Mouse (Mus musculus): ENCODE results near the gene Olfr1426.
"Not testable (repeated sequence)": the region's sequence is repeated elsewhere in the genome, so short reads cannot be mapped to it uniquely, and the experiment has no call there.

Olfr1426 gene

DNA sequence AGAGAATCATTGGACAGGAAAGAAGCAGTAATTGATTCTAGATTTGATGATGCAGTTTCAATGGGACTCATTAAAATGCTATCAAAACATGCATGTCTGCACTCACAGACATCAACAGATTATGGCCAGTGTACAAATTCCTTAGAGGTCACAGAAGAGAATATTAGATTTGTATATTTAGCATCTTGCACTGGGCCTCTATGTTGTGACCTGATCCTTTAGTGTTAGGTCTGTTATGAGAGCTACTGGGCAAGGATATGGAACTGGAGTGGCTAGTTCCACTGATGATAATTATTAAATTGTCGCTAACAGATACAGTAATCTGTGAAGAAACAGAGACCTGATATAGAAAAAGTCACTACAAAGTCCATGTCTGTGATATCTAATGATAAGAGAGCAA lies at the start of gene Olfr1426:
Gene Olfr1426, minus strand, starts transcription at position 101 of the 400 bp plus-strand sequence.
- no peak for DNase-seq (ENCODE audit: low spot score in 2 of 2)

- DNase-seq (ENCODE audit: low spot score in 2 of 2): no peak
Observed at GRCm38 (mm10) chr19:12134289-12134688, 42.5 kb upstream of the Olfr1426 start.

DNA sequence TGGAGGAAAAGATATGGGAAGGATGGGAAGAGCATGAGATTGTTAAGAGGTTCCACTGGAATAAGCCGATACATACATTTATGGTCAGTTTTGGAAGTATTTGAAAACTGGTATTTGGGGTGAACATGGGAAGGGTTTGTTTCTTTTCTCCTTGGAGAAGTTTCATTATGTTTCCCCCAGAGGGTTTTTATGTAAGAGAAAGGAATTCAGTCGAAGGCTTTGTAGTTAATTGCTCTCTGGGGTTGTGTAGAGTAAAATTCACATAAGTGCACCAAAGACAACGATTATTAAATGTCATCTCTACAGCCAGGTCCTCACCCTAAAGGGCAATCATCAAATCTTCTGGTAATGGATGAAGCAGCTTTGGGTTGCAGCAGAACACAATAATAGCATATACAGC lies 31.3 kb upstream of the Olfr1426 start, which contains the start of gene Olfr76:
Gene Olfr76, minus strand, starts transcription at position 101 of the 400 bp plus-strand sequence.
- DNase-seq (ENCODE audit: low spot score in 2 of 2): no peak

DNA sequence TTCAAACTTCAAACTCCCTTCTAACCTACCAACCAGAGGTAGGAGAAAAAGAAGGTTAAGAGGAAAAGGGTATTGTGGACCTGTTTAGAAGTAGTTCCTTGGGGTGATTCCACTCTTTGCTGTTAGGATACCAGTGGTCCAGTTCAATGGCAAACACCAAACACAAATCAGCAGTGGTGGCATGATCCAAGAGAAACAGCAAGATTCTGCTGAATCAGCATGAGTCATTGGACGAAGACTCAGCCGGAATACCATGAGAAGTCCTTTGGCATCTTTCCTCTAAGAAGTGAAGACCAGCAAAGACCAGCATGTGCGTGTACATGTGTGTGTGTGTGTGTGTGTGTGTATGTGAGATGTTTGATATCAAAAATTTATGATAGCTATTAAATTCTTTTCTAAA lies 24.7 kb upstream of the Olfr1426 start:
- no peak for DNase-seq (ENCODE audit: low spot score in 2 of 2)

- DNase-seq (ENCODE audit: low spot score in 2 of 2): no peak
Observed at GRCm38 (mm10) chr19:12115797-12116196, 24.0 kb upstream of the Olfr1426 start, which contains the start of gene Olfr1428. TSS of gene Olfr1428 (minus strand) at chr19:12115897.

DNA sequence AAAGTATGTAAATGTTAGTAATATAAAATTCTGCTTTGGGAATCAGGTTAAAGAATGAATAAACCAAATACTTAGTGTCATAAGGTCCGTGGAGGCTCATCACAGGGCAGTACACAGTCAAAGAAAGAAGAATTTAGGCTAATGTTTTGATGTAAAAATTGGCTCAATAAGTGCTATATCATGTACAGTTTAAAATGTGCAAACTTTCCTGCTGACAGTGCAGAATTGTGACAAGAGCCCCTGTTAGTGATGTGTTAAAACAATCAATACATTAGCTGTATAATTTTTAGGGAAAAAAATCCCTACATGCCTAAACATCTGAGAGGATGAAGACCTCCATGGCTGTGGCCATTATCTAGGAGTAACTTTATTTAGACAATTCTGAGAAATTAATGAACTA lies 22.0 kb upstream of the Olfr1426 start:
- no peak for DNase-seq (ENCODE audit: low spot score in 2 of 2)

- DNase-seq (ENCODE audit: low spot score in 2 of 2): no peak
Observed at GRCm38 (mm10) chr19:12104541-12104940, 12.7 kb upstream of the Olfr1426 start.

GRCm38 (mm10) chr19:12103234-12103633 lies 11.4 kb upstream of the Olfr1426 start, which contains the start of gene Olfr1427:
TSS of gene Olfr1427 (minus strand) at chr19:12103334.
- no peak for DNase-seq (ENCODE audit: low spot score in 2 of 2)

- DNase-seq (ENCODE audit: low spot score in 2 of 2): not testable (repeated sequence)
Observed at GRCm38 (mm10) chr19:12077631-12078030, 14.2 kb downstream of the Olfr1426 start, which contains the start of gene Olfr1425. TSS of gene Olfr1425 (minus strand) at chr19:12077731.

DNA sequence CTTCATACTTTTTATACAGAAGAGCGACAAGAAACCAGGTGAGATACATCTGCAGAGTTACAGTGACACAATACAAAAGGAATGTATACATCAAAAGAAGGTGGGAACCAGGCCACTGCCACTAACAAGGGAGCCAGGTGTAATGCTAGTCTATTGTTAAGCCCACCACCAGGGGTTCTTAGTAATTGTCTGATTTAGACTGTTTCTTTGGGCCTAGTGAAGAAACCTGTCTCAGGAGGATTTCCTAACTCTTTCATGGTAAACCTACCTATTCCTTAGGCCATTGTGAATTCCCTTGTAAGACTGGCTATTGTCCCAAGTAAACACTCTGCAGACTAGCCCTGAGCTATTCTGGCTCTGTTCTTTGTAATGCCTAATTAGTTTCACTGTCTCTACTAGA lies 22.3 kb downstream of the Olfr1426 start:
- not testable (repeated sequence) for DNase-seq (ENCODE audit: low spot score in 2 of 2)

DNA sequence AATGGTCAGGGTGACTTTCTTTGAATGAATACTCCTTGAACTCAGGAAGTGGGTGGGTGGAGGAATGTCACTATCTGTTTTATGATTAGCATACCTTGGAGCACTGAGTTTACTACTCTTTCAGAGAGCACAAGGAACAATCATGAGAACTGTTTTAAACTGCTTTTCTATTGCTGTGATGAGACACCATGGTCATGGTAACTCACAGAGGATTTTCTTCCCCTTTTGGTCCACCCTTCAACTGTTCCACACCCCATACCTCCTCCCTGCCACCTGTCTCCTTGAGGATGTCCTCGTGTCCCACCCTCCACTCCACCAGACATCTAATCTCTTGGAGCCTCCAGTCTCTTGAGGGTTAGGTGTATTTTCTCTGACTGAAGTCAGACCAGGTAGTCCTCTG lies 24.0 kb downstream of the Olfr1426 start:
- DNase-seq (ENCODE audit: low spot score in 2 of 2): not testable (repeated sequence)

GRCm38 (mm10) chr19:12062582-12062981 lies 29.2 kb downstream of the Olfr1426 start, which contains the start of gene Olfr1424:
TSS of gene Olfr1424 (minus strand) at chr19:12062682.
- not testable (repeated sequence) for DNase-seq (ENCODE audit: low spot score in 2 of 2)

DNA sequence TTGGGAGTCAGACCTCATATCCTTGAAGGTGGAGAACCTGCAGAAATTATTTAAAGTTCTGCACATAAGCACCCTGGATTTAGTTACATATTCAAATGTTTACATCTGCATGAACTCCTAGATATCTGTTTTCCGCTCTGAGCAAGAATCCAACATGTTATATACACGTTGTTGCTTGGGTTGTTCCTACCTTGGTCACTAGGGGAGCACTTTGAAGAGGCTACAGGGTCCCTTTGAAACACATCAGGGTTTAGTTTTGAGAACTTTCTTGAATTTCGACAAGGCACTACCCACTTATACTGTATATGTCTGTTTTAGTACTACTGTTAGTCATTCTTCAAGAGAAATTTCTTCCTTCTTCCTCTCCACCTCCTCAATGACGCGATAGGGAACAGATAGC lies 48.6 kb downstream of the Olfr1426 start:
- DNase-seq (ENCODE audit: low spot score in 2 of 2): no peak

- no peak for DNase-seq (ENCODE audit: low spot score in 2 of 2)
Observed at GRCm38 (mm10) chr19:12041217-12041616, 50.6 kb downstream of the Olfr1426 start, which contains the start of gene Olfr1423. TSS of gene Olfr1423 (minus strand) at chr19:12041317.

- DNase-seq (ENCODE audit: low spot score in 2 of 2): no peak
Observed at GRCm38 (mm10) chr19:12037727-12038126, 54.1 kb downstream of the Olfr1426 start.
